Mouse (Mus musculus): ENCODE data around the gene Hils1. TPM values are rescaled to one million over a fixed set of nuclear protein-coding genes. Genes with fewer than 3 reads are reported as not detected.
A peak's percentile ranks its signal among the peaks of the same experiment; 100 is the strongest.

Hils1 gene
- polyA plus RNA-seq, 1 experiment from 2014 or later: not detected

DNA sequence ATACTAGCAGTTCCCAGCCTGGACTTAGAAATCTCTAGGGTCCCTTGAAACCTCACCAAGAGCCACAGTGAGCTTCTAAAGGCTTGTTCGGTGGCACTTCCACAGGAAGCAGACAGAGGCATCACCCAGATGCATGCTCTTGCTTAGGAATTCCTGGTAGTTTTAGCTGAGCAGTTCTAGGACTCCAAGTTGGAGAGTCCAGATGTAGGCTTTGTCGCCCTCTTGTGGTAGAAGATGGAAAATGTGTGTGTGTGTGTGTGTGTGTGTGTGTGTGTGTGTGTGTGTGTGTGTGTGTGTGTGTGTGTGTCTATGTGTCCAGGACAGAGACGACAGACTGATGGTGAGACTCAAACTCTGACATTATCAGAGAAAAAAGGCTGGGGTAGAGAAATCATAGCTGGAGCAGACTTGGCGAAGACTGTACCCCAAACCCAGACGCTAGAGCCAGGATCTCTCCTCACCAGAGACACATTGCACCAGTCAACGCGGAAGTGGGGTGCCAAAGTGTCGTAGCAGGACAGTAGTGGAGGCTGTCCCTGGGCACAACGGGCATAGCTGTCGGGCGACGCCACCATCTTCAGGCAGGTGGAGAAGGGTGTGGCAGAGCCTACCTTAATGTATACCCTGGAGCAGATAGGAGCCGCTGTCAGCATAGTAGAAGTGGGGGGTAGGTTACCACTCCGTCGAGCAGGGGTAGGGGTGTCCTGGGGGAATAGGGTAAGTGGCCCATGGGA, 3.0 kb downstream of the Hils1 start:
- 51% methylated on average over 15 of the region's 15 CpGs for WGBS
- DNase-seq (ENCODE audit: low spot score) (peak; percentile 68), ATAC-seq (ENCODE audit: low FRiP score, low TSS enrichment) (peak; percentile 56; the same call in 1 of the 2 replicates)
- H3K27me3 ChIP-seq (ENCODE audit: control insufficient read depth, insufficient read depth, low read length): no peaks in the 10 kb centered on the region
- H3K27ac ChIP-seq (replicated peaks): no peak overlapping the region
- H3K4me1 ChIP-seq (replicated peaks; ENCODE audit: control insufficient read depth, insufficient read depth): no peaks in the 10 kb centered on the region
- no peak overlapping the region for H3K4me2 ChIP-seq (replicated peaks; ENCODE audit: low read depth)
- H3K9ac ChIP-seq (ENCODE audit: low read length): no peak overlapping the region
- TF ChIP-seq CTCF (IDR thresholded peaks at IDR 0.05; ENCODE audit: low read depth) (peak; percentile 95), EP300 (optimal IDR thresholded peaks at IDR 0.05) (no peak)
- no peaks in the 10 kb centered on the region for H3K36me3 ChIP-seq (ENCODE audit: control insufficient read depth, insufficient read depth, low read length)
- no peak overlapping the region for H3K4me3 ChIP-seq (ENCODE audit: low read depth, low read length)
- no peaks in the 10 kb centered on the region for H3K9me3 ChIP-seq (ENCODE audit: control insufficient read depth, low read length)

DNA sequence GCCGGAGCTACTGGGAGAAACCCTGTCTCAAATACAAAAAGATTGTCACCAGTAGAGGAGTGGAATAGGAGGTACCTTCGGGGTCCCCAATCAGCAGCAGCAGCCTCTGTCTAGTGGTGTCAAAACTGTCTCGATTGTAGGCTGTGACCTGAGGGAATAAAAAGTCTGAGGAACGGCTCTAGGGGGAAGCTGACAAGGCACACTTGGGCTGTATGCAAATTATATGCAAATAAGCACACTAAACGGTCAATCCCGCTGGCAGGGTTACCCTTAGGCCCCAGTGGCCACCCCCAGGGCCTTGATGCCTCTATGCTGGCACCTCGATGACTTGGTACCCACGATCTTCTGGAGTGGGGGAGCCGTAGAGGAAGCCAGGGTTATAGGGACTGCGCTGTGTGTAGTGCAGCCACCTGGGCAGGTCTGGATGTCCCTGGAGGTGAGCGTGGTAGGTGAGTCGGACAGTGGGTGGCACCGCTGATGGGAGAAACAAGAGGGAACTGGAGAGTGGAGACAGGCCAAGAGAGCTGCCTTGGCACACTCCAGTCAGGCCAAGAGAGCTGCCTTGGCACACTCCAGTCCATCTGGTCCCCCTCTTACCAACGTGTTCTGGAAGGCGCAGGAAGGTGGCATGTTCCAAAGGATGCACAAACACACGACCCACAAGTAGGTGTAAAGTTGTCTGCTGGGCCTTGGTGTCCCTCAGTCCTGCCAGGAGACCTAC, 4.7 kb downstream of the Hils1 start:
- TF ChIP-seq EP300 (optimal IDR thresholded peaks at IDR 0.05) (no peak), CTCF (IDR thresholded peaks at IDR 0.05; ENCODE audit: low read depth) (no peak)
- no peak overlapping the region for H3K9ac ChIP-seq (ENCODE audit: low read length)
- DNase-seq (ENCODE audit: low spot score) (no peak), ATAC-seq (ENCODE audit: low FRiP score, low TSS enrichment) (no peak)
- no peak overlapping the region for H3K4me2 ChIP-seq (replicated peaks; ENCODE audit: low read depth)
- no peak overlapping the region for H3K27ac ChIP-seq (replicated peaks)
- no peaks in the 10 kb centered on the region for H3K9me3 ChIP-seq (ENCODE audit: control insufficient read depth, low read length)
- H3K4me3 ChIP-seq (ENCODE audit: low read depth, low read length): no peak overlapping the region
- H3K27me3 ChIP-seq (ENCODE audit: control insufficient read depth, insufficient read depth, low read length): no peaks in the 10 kb centered on the region
- WGBS: 67% methylated on average over 16 of the region's 16 CpGs
- H3K36me3 ChIP-seq (ENCODE audit: control insufficient read depth, insufficient read depth, low read length): no peaks in the 10 kb centered on the region
- no peaks in the 10 kb centered on the region for H3K4me1 ChIP-seq (replicated peaks; ENCODE audit: control insufficient read depth, insufficient read depth)

DNA sequence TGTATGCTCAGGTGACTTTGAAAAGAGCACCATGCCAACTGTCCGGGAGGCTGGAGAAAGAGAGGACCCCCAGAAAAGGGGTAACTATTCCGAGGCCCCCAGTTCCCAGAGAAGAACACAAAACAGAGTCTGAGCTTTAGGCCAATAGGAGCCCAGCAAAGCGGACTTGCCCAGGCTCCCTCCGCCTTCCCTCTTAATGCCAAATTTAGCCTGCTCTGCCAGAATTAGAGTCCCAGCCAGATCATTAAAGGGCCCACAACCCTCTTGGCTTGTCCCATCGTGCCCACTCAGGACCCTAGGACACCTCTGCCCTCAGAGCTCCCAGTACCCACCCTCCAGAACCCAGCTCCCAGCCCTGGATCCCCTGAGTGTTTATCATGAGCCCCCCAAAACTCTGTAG, 5.5 kb downstream of the Hils1 start:
- DNase-seq (ENCODE audit: low spot score): no peak
- no peaks in the 10 kb centered on the region for H3K36me3 ChIP-seq (ENCODE audit: control insufficient read depth, insufficient read depth, low read length)
- no peak overlapping the region for H3K27ac ChIP-seq (replicated peaks)
- TF ChIP-seq CTCF (IDR thresholded peaks at IDR 0.05; ENCODE audit: low read depth) (no peak), EP300 (optimal IDR thresholded peaks at IDR 0.05) (no peak)
- no peaks in the 10 kb centered on the region for H3K27me3 ChIP-seq (ENCODE audit: control insufficient read depth, insufficient read depth, low read length)
- ATAC-seq (ENCODE audit: low FRiP score, low TSS enrichment): no peak
- H3K4me1 ChIP-seq (replicated peaks; ENCODE audit: control insufficient read depth, insufficient read depth): no peaks in the 10 kb centered on the region
- H3K9me3 ChIP-seq (ENCODE audit: control insufficient read depth, low read length): no peaks in the 10 kb centered on the region
- no peak overlapping the region for H3K9ac ChIP-seq (ENCODE audit: low read length)
- 52% methylated on average over 5 of the region's 5 CpGs for WGBS
- H3K4me2 ChIP-seq (replicated peaks; ENCODE audit: low read depth): no peak overlapping the region
- no peak overlapping the region for H3K4me3 ChIP-seq (ENCODE audit: low read depth, low read length)

DNA sequence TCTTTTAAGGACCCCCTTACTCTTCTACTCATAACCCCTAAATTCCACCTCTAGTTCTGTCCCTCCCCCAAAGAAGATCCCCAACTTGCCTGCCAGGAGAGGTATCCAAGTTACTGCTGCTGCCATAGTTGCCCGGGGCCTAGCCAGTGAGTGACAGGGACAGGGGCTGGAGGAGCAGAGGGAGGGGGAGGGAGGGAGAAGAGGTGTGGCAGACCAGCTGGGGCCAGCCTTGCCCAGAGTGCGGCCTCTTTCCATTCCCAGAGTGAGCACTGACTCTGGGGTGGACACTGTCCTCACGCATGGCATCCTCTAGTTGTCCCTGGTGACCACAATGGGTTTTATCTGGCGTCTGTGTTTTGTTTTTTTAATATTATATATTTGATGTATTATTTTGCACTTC, 5.9 kb downstream of the Hils1 start:
- Histone ChIP-seq H3K4me1 (replicated peaks; ENCODE audit: control insufficient read depth, insufficient read depth) (no peaks in the 10 kb centered on the region), H3K27ac (replicated peaks) (no peak overlapping the region), H3K4me2 (replicated peaks; ENCODE audit: low read depth) (no peak overlapping the region), H3K9me3 (ENCODE audit: control insufficient read depth, low read length) (no peaks in the 10 kb centered on the region), H3K27me3 (ENCODE audit: control insufficient read depth, insufficient read depth, low read length) (no peaks in the 10 kb centered on the region), H3K9ac (ENCODE audit: low read length) (no peak overlapping the region), H3K36me3 (ENCODE audit: control insufficient read depth, insufficient read depth, low read length) (no peaks in the 10 kb centered on the region), H3K4me3 (ENCODE audit: low read depth, low read length) (no peak overlapping the region)
- DNase-seq (ENCODE audit: low spot score) (no peak), ATAC-seq (ENCODE audit: low FRiP score, low TSS enrichment) (no peak)
- TF ChIP-seq EP300 (optimal IDR thresholded peaks at IDR 0.05): no peak
- no peak for TF ChIP-seq CTCF (IDR thresholded peaks at IDR 0.05; ENCODE audit: low read depth)
- 48% methylated on average over 4 of the region's 4 CpGs for WGBS

DNA sequence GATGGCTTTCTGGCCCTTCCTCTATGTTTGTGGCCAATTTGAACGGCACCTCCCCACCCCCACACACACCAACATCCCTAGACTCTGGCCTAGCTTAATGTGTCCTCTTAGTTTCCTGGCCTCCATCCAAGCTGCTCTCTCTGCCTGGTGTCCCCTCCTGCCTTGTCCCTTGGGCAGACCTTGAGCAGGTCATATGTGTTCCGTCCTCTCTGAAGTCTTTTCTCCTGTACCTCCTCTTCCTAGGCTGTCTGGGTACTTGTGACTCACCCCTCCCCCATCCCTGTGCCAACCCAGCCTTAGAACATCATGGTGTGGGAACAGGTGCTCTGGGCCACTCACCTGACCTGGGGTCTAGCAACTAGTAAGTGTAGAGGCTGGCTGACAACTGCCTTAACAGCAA, 7.6 kb downstream of the Hils1 start:
- ATAC-seq (ENCODE audit: low FRiP score, low TSS enrichment) (no peak), DNase-seq (ENCODE audit: low spot score) (no peak)
- no peaks in the 10 kb centered on the region for H3K27me3 ChIP-seq (ENCODE audit: control insufficient read depth, insufficient read depth, low read length)
- WGBS: 75% methylated on average over 2 of the region's 2 CpGs
- H3K36me3 ChIP-seq (ENCODE audit: control insufficient read depth, insufficient read depth, low read length): no peaks in the 10 kb centered on the region
- no peak overlapping the region for H3K27ac ChIP-seq (replicated peaks)
- no peaks in the 10 kb centered on the region for H3K9me3 ChIP-seq (ENCODE audit: control insufficient read depth, low read length)
- no peak overlapping the region for H3K9ac ChIP-seq (ENCODE audit: low read length)
- H3K4me3 ChIP-seq (ENCODE audit: low read depth, low read length): no peak overlapping the region
- no peak for TF ChIP-seq CTCF (IDR thresholded peaks at IDR 0.05; ENCODE audit: low read depth)
- no peak for TF ChIP-seq EP300 (optimal IDR thresholded peaks at IDR 0.05)
- H3K4me1 ChIP-seq (replicated peaks; ENCODE audit: control insufficient read depth, insufficient read depth): no peaks in the 10 kb centered on the region
- H3K4me2 ChIP-seq (replicated peaks; ENCODE audit: low read depth): no peak overlapping the region

DNA sequence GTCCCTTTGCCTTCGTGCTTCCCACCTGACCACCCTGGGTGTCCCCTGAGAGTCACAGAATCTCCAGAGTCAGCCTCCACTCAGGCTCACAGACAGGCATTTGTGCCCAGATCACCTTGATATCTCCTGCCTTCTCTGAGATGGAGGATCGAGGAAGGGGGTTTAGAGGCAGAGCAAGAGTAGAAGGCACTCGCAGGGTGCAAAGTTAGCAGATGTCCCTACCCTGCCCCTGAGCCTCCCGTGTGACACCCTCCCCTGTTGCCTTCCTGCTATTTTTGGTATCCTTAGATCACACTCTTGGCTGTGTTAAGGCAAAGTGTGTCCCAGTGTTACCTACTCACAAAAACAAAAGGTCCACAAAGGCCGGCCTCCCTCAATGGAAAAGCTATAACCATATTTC, 8.8 kb downstream of the Hils1 start, which contains the start of gene Sgca:
Gene Sgca, minus strand, starts transcription at position 129 of the 400 bp plus-strand sequence.
- no peak for ATAC-seq (ENCODE audit: low FRiP score, low TSS enrichment)
- Histone ChIP-seq H3K9me3 (ENCODE audit: control insufficient read depth, low read length) (no peaks in the 10 kb centered on the region), H3K4me2 (replicated peaks; ENCODE audit: low read depth) (no peak within 1 kb of the TSS), H3K4me1 (replicated peaks; ENCODE audit: control insufficient read depth, insufficient read depth) (no peaks in the 10 kb centered on the region), H3K36me3 (ENCODE audit: control insufficient read depth, insufficient read depth, low read length) (no peaks in the 10 kb centered on the region), H3K27ac (replicated peaks) (no peak within 1 kb of the TSS), H3K9ac (ENCODE audit: low read length) (no peak within 1 kb of the TSS), H3K4me3 (ENCODE audit: low read depth, low read length) (no peak within 1 kb of the TSS), H3K27me3 (ENCODE audit: control insufficient read depth, insufficient read depth, low read length) (no peaks in the 10 kb centered on the region)
- 56% methylated on average over 5 of the region's 5 CpGs for WGBS
- no peak for TF ChIP-seq CTCF (IDR thresholded peaks at IDR 0.05; ENCODE audit: low read depth)
- DNase-seq (ENCODE audit: low spot score): no peak
